Mouse (Mus musculus): Measurements from ENCODE around the gene Phyhipl. TPM values are rescaled to one million over a fixed set of nuclear protein-coding genes. Genes with fewer than 3 reads are reported as not detected.

Gene Phyhipl
- total RNA-seq, 2 experiments from 2014 or later: 193 to 208 TPM

DNA sequence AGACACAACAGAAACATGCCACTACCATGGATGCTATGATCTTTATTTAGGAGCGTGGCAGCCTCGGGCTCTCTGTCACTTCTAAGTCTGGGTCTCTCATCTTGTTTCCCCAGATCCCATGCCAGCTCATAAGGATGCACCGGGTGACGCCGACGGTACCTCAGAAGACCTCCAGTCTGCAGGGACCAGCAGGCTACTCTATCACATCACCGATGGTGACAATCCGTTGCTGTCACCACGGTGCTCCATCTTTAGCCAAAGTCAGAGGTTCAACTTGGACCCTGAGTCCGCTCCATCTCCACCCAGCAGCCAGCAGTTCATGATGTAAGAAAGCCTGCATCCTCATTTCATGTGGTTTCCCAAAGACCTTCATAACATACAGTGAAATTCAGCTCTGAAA is 121.2 kb downstream of the Phyhipl start:
- no peak for DNase-seq (ENCODE audit: low spot score in 2 of 2)

DNA sequence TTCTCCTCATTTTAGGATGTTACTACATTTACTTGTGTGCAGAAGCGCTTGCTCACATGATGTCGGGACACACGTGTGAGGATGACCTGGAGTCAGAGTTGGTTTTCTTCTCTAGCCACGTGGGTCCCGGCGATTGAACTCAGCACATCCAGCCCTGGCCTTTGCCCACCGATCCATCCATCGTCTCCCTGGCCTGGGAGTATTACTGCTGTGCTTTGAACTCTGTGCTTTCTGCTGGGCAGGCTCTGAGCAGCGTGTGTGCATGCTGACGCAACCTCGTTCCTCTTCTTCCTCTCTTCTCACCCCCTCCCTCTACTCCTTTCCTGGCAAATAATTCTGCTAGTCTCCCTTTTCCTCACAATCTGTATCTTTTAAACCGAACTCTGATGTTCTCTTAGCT is 121.8 kb downstream of the Phyhipl start:
- DNase-seq (ENCODE audit: low spot score in 2 of 2): no peak

DNA sequence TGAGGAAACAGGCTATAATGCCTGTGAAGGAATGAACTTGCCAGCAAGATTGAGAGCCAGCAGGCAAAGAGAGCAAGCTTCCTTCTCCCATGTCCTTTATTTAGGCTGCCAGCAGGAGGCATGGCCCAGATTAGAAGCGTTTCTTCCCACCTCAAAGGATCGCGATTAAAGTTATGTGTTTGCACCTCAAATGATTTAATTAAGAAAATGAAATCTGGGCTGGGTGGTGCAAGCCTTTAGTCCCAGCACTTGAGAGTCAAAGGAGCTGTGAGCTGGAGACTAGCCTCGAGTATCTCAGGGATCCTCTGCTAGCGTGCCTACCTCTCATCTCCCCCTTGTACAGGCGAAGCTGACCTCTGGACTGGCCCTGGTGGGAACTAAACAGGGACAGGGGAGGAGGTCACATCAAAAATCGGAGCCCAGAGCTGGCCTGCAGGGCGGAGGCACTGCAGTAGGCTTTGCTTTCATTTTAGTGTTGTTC is 122.4 kb downstream of the Phyhipl start:
- DNase-seq (ENCODE audit: low spot score in 2 of 2): no peak

DNA sequence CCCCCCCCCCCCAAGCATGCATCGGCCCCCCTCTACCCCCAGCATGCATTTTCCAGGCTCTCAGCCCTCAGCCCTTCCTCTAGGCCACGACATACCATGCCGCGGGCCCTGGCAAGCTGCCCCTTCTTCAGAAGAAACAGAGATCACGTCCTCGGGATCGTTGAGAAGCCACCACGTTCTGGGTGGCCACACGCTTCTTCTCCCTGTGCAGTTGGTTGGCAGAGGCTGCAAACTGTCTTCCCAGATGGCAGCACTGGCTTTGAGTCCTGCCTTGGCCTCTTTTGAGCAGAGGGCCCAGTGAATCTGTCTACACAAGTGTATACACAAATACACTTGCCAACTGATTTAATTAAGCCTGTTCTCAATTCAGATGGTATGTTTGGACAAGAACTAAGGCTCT is 123.5 kb downstream of the Phyhipl start:
- DNase-seq (ENCODE audit: low spot score in 2 of 2): peak; percentile 49 to 84

DNA sequence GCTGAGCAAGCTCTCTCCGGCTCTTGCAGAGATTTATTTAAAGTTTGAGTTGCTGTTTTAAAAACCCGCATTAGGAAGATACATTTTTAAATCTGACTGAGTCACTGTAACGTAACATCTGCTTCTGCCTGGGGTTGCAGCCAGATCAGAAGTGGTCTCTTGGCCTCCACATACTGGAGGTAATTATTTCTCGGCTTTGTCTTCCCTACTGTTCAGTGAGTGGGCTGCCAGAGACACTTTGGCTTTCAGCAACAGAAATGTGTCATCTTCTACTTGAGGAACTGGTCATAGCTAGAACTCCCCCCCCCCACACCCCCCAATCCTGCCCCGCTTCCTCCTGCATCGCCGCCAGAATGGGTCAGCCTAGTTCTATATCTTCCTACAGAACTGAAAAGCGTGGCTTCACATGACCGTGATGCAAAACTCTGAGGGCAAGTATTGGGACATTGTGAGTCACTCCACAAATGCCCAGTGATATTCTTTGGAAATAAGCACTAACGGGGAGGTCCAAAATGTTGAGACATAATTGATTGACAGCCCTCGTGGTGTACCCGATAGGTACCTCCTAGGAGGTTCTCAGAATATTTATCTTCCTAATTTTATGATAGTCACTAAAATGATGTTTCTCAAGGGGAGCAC is 125.5 kb downstream of the Phyhipl start:
- DNase-seq (ENCODE audit: low spot score in 2 of 2): no peak

DNA sequence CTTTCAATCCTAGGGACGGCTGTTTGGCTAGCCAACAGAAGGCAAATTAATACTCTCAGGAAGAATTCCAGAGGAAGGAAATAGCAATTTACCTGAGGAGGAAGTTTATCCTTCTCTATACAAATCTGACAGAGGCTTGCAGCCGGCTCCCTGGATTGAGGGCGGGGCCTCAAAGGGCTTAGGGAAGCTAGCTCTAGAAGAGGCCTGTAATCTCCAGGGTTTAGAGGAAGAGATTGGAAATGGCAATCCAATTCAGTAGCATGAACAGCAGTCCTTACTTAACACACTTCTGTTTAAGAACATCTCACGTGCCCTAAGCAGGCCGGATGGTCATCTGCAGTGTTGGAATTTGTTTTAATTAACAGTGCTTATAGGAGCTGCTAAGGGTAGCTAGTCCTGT is 134.4 kb downstream of the Phyhipl start:
- DNase-seq (ENCODE audit: low spot score in 2 of 2): no peak

DNA sequence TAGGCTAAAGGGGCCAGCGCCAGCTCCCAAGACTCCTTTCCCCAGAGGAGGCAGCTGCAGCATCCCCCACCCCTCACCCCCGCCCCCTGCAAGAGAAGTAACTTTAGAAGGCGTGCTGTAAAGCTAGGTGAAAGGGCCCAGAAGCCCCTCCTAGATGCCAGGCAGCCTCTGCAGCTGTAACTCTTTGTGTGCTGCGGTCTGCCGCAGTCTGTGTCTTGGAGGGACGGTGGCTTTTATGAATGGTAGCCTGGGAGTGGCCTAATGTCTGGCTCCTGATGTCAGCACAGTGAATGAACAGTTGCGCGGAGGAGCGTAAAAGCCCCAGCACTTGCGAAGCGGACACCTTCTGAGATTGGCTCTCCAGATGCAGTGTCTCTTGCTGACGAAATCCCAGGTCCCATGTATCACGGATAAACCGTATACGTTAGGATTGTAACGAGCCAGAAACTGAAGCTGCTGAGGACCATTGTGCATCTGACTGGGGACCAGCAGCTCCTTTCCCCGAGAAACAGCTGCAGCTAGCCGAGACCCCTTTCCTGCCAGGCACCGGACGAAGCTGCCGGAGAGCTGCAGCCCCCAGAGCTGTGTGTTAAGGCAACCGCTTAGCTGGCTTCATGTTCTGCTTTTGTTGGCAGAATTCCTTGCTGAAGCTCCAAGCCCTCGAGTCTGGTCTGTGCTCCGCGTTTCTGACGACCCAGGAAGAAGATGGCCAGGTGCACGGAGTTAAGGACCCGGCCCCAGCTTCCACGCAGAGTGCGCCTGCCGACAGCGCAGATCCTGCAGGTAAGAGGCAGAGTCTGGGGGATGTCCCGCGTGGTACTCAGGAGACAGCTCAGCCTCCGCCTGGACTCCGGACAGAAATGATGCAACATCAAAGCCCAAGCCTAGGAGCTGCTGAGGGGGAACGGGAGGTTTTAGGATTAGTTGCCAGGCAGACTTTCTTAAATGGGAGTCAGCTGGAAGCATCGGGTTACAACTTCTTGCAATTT is 135.3 kb downstream of the Phyhipl start:
- peak in 1 of 2 experiments; percentile 55 for DNase-seq (ENCODE audit: low spot score in 2 of 2)

DNA sequence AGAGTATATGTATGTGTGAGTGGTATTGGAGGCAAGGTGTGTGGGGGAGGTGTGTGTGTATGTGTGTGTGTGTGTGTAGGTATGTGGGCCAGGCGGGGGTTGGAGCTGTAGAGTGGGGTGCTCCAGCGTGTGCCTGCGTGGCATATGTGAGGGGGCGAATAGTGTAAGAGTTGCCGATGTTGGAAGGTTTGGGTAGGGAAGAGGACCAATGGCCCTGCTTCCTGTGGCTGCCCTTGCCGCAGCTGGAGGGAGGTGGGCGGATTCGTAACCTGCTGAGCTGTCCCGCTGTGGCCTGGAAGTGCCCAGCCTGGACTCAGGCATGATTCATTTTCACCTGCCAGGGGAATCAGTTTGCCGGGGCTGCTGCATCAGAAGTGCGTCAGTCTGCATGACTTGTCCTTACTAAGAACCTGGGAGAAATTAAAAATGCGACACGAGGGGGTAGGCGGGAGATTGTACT is 136.1 kb downstream of the Phyhipl start:
- no peak for DNase-seq (ENCODE audit: low spot score in 2 of 2)

DNA sequence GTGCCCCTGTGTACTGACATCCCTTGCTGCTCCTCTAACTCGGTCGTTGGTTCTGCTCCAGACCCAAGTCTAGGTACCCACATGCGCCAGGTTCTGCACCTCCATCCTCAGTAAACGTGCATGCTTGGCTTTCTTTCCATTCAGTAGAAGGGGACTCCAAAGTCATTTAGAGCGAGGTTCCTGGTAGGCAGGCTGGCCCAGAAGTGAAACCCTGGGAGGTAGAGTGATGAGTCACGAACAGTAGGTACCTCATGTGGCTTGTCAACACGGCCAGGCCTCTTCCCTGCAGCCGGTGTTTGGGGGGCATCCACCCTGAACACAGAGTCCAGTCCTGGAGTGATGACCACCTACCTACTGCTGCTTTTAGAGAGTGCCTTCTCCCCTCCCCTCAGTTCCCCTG is 139.1 kb downstream of the Phyhipl start:
- no peak for DNase-seq (ENCODE audit: low spot score in 2 of 2)

DNA sequence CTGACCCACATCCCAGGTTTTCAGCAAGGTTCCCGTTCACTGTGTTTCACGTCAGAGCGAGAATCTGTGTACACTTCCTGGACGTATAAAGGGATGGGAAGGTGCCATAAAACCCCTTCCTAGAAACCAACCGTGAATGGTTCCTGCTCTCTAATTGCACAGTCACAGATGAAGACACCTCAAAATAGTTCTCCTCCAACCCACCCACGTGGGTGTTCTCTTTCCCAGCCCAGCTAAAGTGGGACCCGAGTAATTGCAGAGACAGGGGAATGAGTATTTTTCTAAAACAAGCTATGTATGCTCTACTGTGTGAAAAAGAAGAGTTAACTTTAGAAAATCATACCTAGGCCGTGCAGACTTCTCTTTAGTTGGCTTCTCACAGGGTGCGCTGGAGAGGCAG is 140.9 kb downstream of the Phyhipl start:
- DNase-seq (ENCODE audit: low spot score in 2 of 2): no peak

DNA sequence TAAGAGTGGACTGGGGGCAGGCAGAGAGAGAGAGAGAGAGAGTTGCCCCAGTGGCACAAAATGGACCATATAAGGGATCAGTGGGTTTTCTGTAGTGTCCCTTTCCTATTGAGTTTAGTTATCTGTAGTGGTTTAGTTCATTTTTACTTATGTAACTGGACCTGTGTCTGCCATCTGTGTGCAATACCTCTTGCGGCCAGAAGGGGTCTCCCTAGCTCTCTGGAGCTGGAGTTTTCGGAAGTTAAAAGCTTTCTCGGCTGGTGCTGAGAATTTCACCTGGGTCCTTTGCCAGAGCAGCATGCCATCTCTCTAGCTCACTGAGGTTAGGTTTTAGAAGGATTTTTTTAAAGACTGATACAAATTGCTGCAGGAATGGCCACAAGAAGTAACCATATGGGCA is 147.9 kb downstream of the Phyhipl start:
- no peak for DNase-seq (ENCODE audit: low spot score in 2 of 2)

Other genes with a start within 250 kb of the Phyhipl start
- gene Fam13c, start 215.5 kb downstream of the Phyhipl start, total RNA-seq (2021): 10 to 100 TPM; 70.0 to 73.6 TPM